Mouse (Mus musculus): Measurements from ENCODE around the gene Gcdh. TPM values are rescaled to one million over a fixed set of nuclear protein-coding genes. Genes with fewer than 3 reads are reported as not detected.

The Gcdh gene
- total RNA-seq, 4 experiments from 2014 or later: 51.9 to 66.4 (median 60.4) TPM

Small RNA genes lying within 50 kb of the gene (microRNA-seq; reads per million reads assigned to microRNA genes)
- gene Gm24197 (0 to 0.34 reads per million in 2 experiments), gene Mir7069 (2.5 to 4.0 reads per million in 2 experiments)

Other genes starting within 250 kb of the Gcdh start
- 10 to 100 TPM; 18.3 to 48.9 (median 22.3) TPM for gene Ier2, start 231.1 kb downstream of the Gcdh start, total RNA-seq (2022)
- 100 to 1,000 TPM in 2 of 4 experiments, 10 to 100 TPM in 2; 75.4 to 109 (median 88.5) TPM for gene Trmt1, start 207.6 kb downstream of the Gcdh start, total RNA-seq (2022)
- 10 to 100 TPM; 81.0 to 86.9 (median 83.7) TPM for gene Nacc1, start 206.1 kb downstream of the Gcdh start, total RNA-seq (2022)
- 1 to 10 TPM; 3.1 to 5.6 (median 4.2) TPM for gene Lyl1, start 192.5 kb downstream of the Gcdh start, total RNA-seq (2022)
- gene G430095P16Rik, start 170.9 kb downstream of the Gcdh start, total RNA-seq (2022): under 1 TPM in 2 of 4 experiments, not detected in 2; 0.52 to 0.73 TPM
- gene Nfix, start 93.6 kb downstream of the Gcdh start, total RNA-seq (2022): 100 to 1,000 TPM in 3 of 4 experiments, 10 to 100 TPM in 1; 99.6 to 150 (median 117) TPM
- gene Dand5, start 71.1 kb downstream of the Gcdh start, total RNA-seq (2022): 10 to 100 TPM; 11.2 to 14.9 (median 12.5) TPM
- 10 to 100 TPM; 63.6 to 68.4 (median 66.2) TPM for gene Gadd45gip1, start 62.4 kb downstream of the Gcdh start, total RNA-seq (2022)
- 100 to 1,000 TPM; 107 to 125 (median 111) TPM for gene Rad23a, start 53.3 kb downstream of the Gcdh start, total RNA-seq (2022)
- 100 to 1,000 TPM; 629 to 719 (median 673) TPM for gene Calr, start 47.0 kb downstream of the Gcdh start, total RNA-seq (2022)
- gene Farsa, start 36.9 kb downstream of the Gcdh start, total RNA-seq (2022): 10 to 100 TPM; 59.9 to 76.8 (median 68.0) TPM
- 1 to 10 TPM; 6.1 to 9.1 (median 7.1) TPM for gene Syce2, start 21.8 kb downstream of the Gcdh start, total RNA-seq (2022)
- gene Klf1, start 8.0 kb upstream of the Gcdh start, total RNA-seq (2022): under 1 TPM in 2 of 4 experiments, not detected in 2; 0.22 to 0.24 TPM
- gene Dnase2a, start 14.6 kb upstream of the Gcdh start, total RNA-seq (2022): 10 to 100 TPM; 12.5 to 28.7 (median 22.2) TPM
- 1 to 10 TPM; 2.1 to 9.2 (median 5.9) TPM for gene Mast1, start 43.4 kb upstream of the Gcdh start, total RNA-seq (2022)
- gene Rtbdn, start 53.1 kb upstream of the Gcdh start, total RNA-seq (2022): under 1 TPM in 2 of 4 experiments, not detected in 2; 0.28 to 0.40 TPM
- 1 to 10 TPM in 2 of 4 experiments, not detected in 2; 1.7 to 2.3 TPM for gene Gm49661, start 75.5 kb upstream of the Gcdh start, total RNA-seq (2022)
- 100 to 1,000 TPM; 651 to 758 (median 708) TPM for gene Prdx2, start 75.7 kb upstream of the Gcdh start, total RNA-seq (2022)
- 100 to 1,000 TPM in 3 of 4 experiments, 10 to 100 TPM in 1; 89.0 to 142 (median 110) TPM for gene Rnaseh2a, start 75.8 kb upstream of the Gcdh start, total RNA-seq (2022)
- gene Junb, start 84.8 kb upstream of the Gcdh start, total RNA-seq (2022): 100 to 1,000 TPM in 1 of 4 experiments, 10 to 100 TPM in 3; 39.9 to 211 (median 52.4) TPM
- 10 to 100 TPM in 2 of 4 experiments, 1 to 10 TPM in 2; 6.2 to 12.7 (median 10.5) TPM for gene Hook2, start 96.7 kb upstream of the Gcdh start, total RNA-seq (2022)
- not detected for gene Best2, start 120.6 kb upstream of the Gcdh start, total RNA-seq (2022)
- gene Asna1, start 131.4 kb upstream of the Gcdh start, total RNA-seq (2022): 100 to 1,000 TPM in 2 of 4 experiments, 10 to 100 TPM in 2; 96.4 to 107 (median 101) TPM
- gene Trir, start 132.9 kb upstream of the Gcdh start, total RNA-seq (2022): 100 to 1,000 TPM; 134 to 159 (median 155) TPM
- 10 to 100 TPM; 67.7 to 85.8 (median 73.5) TPM for gene Tnpo2, start 143.0 kb upstream of the Gcdh start, total RNA-seq (2022)
- 10 to 100 TPM; 15.0 to 29.6 (median 21.6) TPM for gene Fbxw9, start 166.1 kb upstream of the Gcdh start, total RNA-seq (2022)
- gene Gm5741, start 174.1 kb upstream of the Gcdh start, total RNA-seq (2022): 1 to 10 TPM in 1 of 4 experiments, not detected in 3; 1.3 TPM
- 10 to 100 TPM; 31.4 to 41.2 (median 33.2) TPM for gene Dhps, start 177.8 kb upstream of the Gcdh start, total RNA-seq (2022)
- 10 to 100 TPM; 76.0 to 87.7 (median 81.1) TPM for gene Wdr83os, start 186.8 kb upstream of the Gcdh start, total RNA-seq (2022)
- gene Wdr83, start 187.4 kb upstream of the Gcdh start, total RNA-seq (2022): 10 to 100 TPM; 22.6 to 30.1 (median 29.2) TPM
- 10 to 100 TPM; 53.4 to 60.8 (median 54.3) TPM for gene Man2b1, start 189.3 kb upstream of the Gcdh start, total RNA-seq (2022)
- 1 to 10 TPM; 1.7 to 2.4 (median 1.9) TPM for gene Zfp791, start 229.2 kb upstream of the Gcdh start, total RNA-seq (2022)

All from adrenal gland, adult 8-10 months (tissue).